Mouse (Mus musculus) heart, embryonic 11.5 days (tissue): ENCODE data around the gene Prr7. TPM values are rescaled to one million over a fixed set of nuclear protein-coding genes. Genes with fewer than 3 reads are reported as not detected.

Experiments used
- ATAC-seq: fragments of 200-750 bp; cut with Nextera tagmentation; replicated peaks from 2 replicates; pipeline ENCODE4 v1.8.0; 2017; ENCODE audit warnings: moderate library complexity; ENCODE audit not compliant: insufficient number of reproducible peaks, low FRiP score, low TSS enrichment
- H3K27ac ChIP-seq: fragments of 300-500 bp; sonication (generic); 2 replicates; pipeline ENCODE4 v1.5.1; 2014; ENCODE audit warnings: mild to moderate bottlenecking, low read depth, low read length
- H3K27me3 ChIP-seq: fragments of 300-500 bp; sonication (generic); 2 replicates; pipeline ENCODE4 v1.6.1; 2014; ENCODE audit warnings: mild to moderate bottlenecking, low read length, mixed read lengths; ENCODE audit not compliant: control insufficient read depth, insufficient read depth
- H3K36me3 ChIP-seq: fragments of 300-500 bp; sonication (generic); 2 replicates; pipeline ENCODE4 v1.6.1; 2014; ENCODE audit warnings: mild to moderate bottlenecking, low read length, moderate library complexity, mixed read lengths; ENCODE audit not compliant: control insufficient read depth, insufficient read depth
- H3K4me1 ChIP-seq: fragments of 300-500 bp; sonication (generic); 2 replicates; pipeline ENCODE4 v1.6.1; 2014; ENCODE audit warnings: low read length; ENCODE audit not compliant: control insufficient read depth, insufficient read depth
- H3K4me2 ChIP-seq: fragments of 300-500 bp; sonication (generic); 2 replicates; pipeline ENCODE4 v1.6.1; 2014; ENCODE audit warnings: mild to moderate bottlenecking, moderate library complexity
- H3K4me3 ChIP-seq: fragments of 300-500 bp; sonication (generic); 2 replicates; pipeline ENCODE4 v1.5.1; 2014; ENCODE audit warnings: low read depth, low read length
- H3K9ac ChIP-seq: fragments of 300-500 bp; sonication (generic); 2 replicates; pipeline ENCODE4 v1.6.1; 2014; ENCODE audit warnings: mild to moderate bottlenecking, low read depth, low read length, moderate library complexity
- H3K9me3 ChIP-seq: fragments of 300-500 bp; sonication (generic); replicated peaks from 2 replicates; pipeline ENCODE4 v1.6.1; 2016; ENCODE audit warnings: low read length; ENCODE audit not compliant: control insufficient read depth
- WGBS: fragments of 180-500 bp; shearing (Covaris S2); extraction: QIAGEN DNeasy Blood & Tissue Kit; methylation state at CpG from one replicate; pipeline ENCODE4 v1.1.7; 2014; ENCODE audit not compliant: insufficient replicate concordance; 5-methylcytosine and 5-hydroxymethylcytosine counted together
- polyA plus RNA-seq: library from polyadenylated mRNA; unstranded; fragments of >200 nt; fragmentation: Nextera tagmentation; extraction: Ambion mirVana; gene quantifications from 2 replicates; pipeline ENCODE4 v1.2.1, GENCODE M21; 2014

Prr7 gene
- polyA plus RNA-seq, 1 experiment from 2014 or later: 0.34 TPM

- peak within 1 kb of the TSS; percentile 87 for H3K4me3 ChIP-seq
- no peaks in the 10 kb centered on the region for H3K9me3 ChIP-seq
- H3K4me2 ChIP-seq: peak within 1 kb of the TSS; percentile 86
- ATAC-seq: peak; percentile 76
- peak within 1 kb of the TSS; percentile 84 for H3K27ac ChIP-seq
- no peaks in the 10 kb centered on the region for H3K36me3 ChIP-seq
- whole genome bisulfite sequencing: under 1% methylated on average over 48 of the region's 83 CpGs
- H3K4me1 ChIP-seq: peaks cover 31% of the 10 kb centered on the region
- H3K9ac ChIP-seq: peak within 1 kb of the TSS; percentile 88
- H3K27me3 ChIP-seq: peaks cover 60% of the 10 kb centered on the region
Measured at GRCm38 (mm10) chr13:55487578-55488498, 23.8 kb downstream of the Prr7 start, which contains the start of gene Dbn1. Gene Dbn1, minus strand, starts transcription at chr13:55488111.

GRCm38 (mm10) chr13:55494257-55494656 is 30.2 kb downstream of the Prr7 start:
- ATAC-seq: no peak
- peaks cover 20% of the 10 kb centered on the region for H3K4me1 ChIP-seq
- 0 out of 2 replicates have a peak overlapping the region, but pooled peaks have one; percentile 10 for H3K9ac ChIP-seq
- no peak overlapping the region for H3K4me2 ChIP-seq
- H3K27me3 ChIP-seq: peaks cover 47% of the 10 kb centered on the region
- 7% methylated on average over 2 of the region's 2 CpGs for WGBS
- peaks cover 8% of the 10 kb centered on the region; the same call in 1 of the 2 replicates for H3K36me3 ChIP-seq
- H3K4me3 ChIP-seq: no peak overlapping the region
- H3K27ac ChIP-seq: no peak overlapping the region
- no peaks in the 10 kb centered on the region for H3K9me3 ChIP-seq

GRCm38 (mm10) chr13:55494883-55495621 is 31.0 kb downstream of the Prr7 start:
- 5% methylated on average over 18 of the region's 18 CpGs for WGBS
- peak overlapping the region; percentile 19 for H3K4me2 ChIP-seq
- H3K27ac ChIP-seq: no peak overlapping the region
- peaks cover 8% of the 10 kb centered on the region for H3K36me3 ChIP-seq
- H3K4me1 ChIP-seq: peaks cover 20% of the 10 kb centered on the region
- H3K4me3 ChIP-seq: no peak overlapping the region
- H3K9me3 ChIP-seq: no peaks in the 10 kb centered on the region
- no peak overlapping the region for H3K9ac ChIP-seq
- H3K27me3 ChIP-seq: peaks cover 45% of the 10 kb centered on the region
- ATAC-seq: peak; percentile 68

GRCm38 (mm10) chr13:55495702-55496101 is 31.6 kb downstream of the Prr7 start:
- Histone ChIP-seq H3K36me3 (peaks cover 11% of the 10 kb centered on the region), H3K4me2 (no peak overlapping the region), H3K4me3 (no peak overlapping the region), H3K9me3 (no peaks in the 10 kb centered on the region), H3K9ac (no peak overlapping the region), H3K27me3 (peaks cover 44% of the 10 kb centered on the region), H3K27ac (no peak overlapping the region), H3K4me1 (peaks cover 20% of the 10 kb centered on the region)
- no peak for ATAC-seq
- 34% methylated on average over 4 of the region's 4 CpGs for WGBS

- no peak overlapping the region for H3K4me3 ChIP-seq
- peaks cover 20% of the 10 kb centered on the region for H3K4me1 ChIP-seq
- no peak overlapping the region for H3K4me2 ChIP-seq
- 79% methylated on average over 6 of the region's 6 CpGs for WGBS
- H3K27ac ChIP-seq: no peak overlapping the region
- peaks cover 34% of the 10 kb centered on the region for H3K27me3 ChIP-seq
- no peak overlapping the region for H3K9ac ChIP-seq
- no peaks in the 10 kb centered on the region for H3K9me3 ChIP-seq
- ATAC-seq: no peak
- H3K36me3 ChIP-seq: peaks cover 11% of the 10 kb centered on the region
Measured at GRCm38 (mm10) chr13:55496661-55497060, 32.6 kb downstream of the Prr7 start.

- no peak overlapping the region for H3K9ac ChIP-seq
- no peak overlapping the region for H3K4me3 ChIP-seq
- peaks cover 23% of the 10 kb centered on the region for H3K36me3 ChIP-seq
Measured at GRCm38 (mm10) chr13:55498906-55499305, 34.8 kb downstream of the Prr7 start.

GRCm38 (mm10) chr13:55500575-55500974 is 36.5 kb downstream of the Prr7 start:
- WGBS: 70% methylated on average over 10 of the region's 10 CpGs
- no peak for ATAC-seq
- Histone ChIP-seq H3K4me1 (peaks cover 10% of the 10 kb centered on the region), H3K4me2 (no peak overlapping the region), H3K27me3 (peaks cover 10% of the 10 kb centered on the region), H3K4me3 (no peak overlapping the region), H3K9ac (no peak overlapping the region), H3K9me3 (no peaks in the 10 kb centered on the region), H3K36me3 (peaks cover 40% of the 10 kb centered on the region), H3K27ac (no peak overlapping the region)

More at GRCm38 (mm10) chr13:55498906-55499305, 34.8 kb downstream of the Prr7 start:
- Histone ChIP-seq H3K27me3 (peaks cover 15% of the 10 kb centered on the region), H3K4me2 (no peak overlapping the region), H3K4me1 (peaks cover 20% of the 10 kb centered on the region), H3K9me3 (no peaks in the 10 kb centered on the region), H3K27ac (no peak overlapping the region)
- WGBS: 67% methylated on average over 11 of the region's 11 CpGs
- ATAC-seq: no peak

- 84% methylated on average over 8 of the region's 8 CpGs for WGBS
Measured at GRCm38 (mm10) chr13:55502405-55502804, 38.3 kb downstream of the Prr7 start.

More at GRCm38 (mm10) chr13:55502405-55502804, 38.3 kb downstream of the Prr7 start:
- H3K27ac ChIP-seq: no peak overlapping the region
- peaks cover 2% of the 10 kb centered on the region; the same call in 1 of the 2 replicates for H3K4me1 ChIP-seq
- H3K36me3 ChIP-seq: peaks cover 54% of the 10 kb centered on the region
- no peak overlapping the region for H3K4me2 ChIP-seq
- H3K4me3 ChIP-seq: no peak overlapping the region
- H3K9ac ChIP-seq: no peak overlapping the region
- no peak for ATAC-seq
- peaks cover 10% of the 10 kb centered on the region for H3K27me3 ChIP-seq
- no peaks in the 10 kb centered on the region for H3K9me3 ChIP-seq
